In the genomic region with DNA sequence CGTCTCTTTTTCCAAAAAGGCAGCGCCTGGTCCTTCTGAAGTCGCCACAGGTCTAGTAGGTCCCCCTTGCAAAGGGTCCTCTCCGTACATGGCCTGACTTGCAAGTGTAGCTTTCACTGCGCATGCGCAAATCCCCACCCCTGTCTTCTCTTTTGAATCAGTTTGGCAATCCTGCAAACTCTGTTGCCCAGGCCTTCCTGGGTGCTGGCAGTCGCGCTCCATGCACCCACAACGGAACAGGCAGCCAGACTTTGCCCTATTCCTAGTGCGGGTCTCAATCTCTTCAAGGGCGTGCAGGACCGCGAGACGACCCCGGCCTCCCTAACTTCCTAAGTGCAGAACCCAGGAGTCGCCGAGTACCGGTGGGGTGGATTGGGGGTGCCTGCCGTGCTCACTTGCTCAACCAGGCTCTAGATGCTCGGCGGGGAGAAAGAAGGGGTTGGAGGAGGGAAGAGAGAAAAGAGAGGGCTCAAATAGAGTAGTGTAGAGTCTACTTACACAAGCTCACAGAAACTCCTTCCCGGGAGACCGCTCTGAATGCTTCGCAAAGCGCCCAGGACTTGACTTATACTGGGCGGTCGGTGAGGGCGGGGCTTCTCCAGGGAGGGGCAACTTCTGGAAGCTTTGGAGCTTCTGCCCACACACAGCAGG, we compare ENCODE assay signal across 7 mouse cellular contexts. TPM values are rescaled to one million over a fixed set of nuclear protein-coding genes. Genes with fewer than 3 reads are reported as not detected.
A peak's percentile ranks its signal among the peaks of the same experiment; 100 is the strongest.
DNase-seq lines count a peak whose midpoint lies in the region; ATAC-seq and TF ChIP-seq lines count a peak whose summit lies in the region.

A gene (minus strand): TSS at position 580 of the 651 bp plus-strand sequence.

- peak; percentile 88 to 95 for DNase-seq in adrenal gland, adult (ENCODE audit: inconsistent age in 2 of 2, low spot score in 1 of 2)
- peak; percentile 82 for DNase-seq in embryo, embryonic 11.5 days (ENCODE audit: low read depth, low spot score)
- DNase-seq in gastrocnemius, postnatal 36 days, result peak; percentile 73 to 76
- peak; percentile 71 to 72 for DNase-seq in left cerebral cortex, postnatal 36 days (ENCODE audit: low spot score in 2 of 2)
- DNase-seq in midbrain, embryonic 10.5 days (ENCODE audit: low spot score), result peak; percentile 88

- peak within 1 kb of the TSS; percentile 65 for H3K4me3 ChIP-seq in intestine, embryonic 16.5 days (ENCODE audit: low read length)
- peak within 1 kb of the TSS; percentile 67 for H3K4me3 ChIP-seq in midbrain, embryonic 10.5 days
- peak within 1 kb of the TSS; percentile 81 for H3K4me3 ChIP-seq in small intestine, adult 2 months (ENCODE audit: low read depth, low read length)

- TF ChIP-seq POLR2A in small intestine, adult 2 months (IDR thresholded peaks at IDR 0.05; ENCODE audit: low read depth, low read length), result peak; percentile 75; the same call in 1 of the 2 replicates

- intact Hi-C loops in gastrocnemius, postnatal 36 days (cut with DNase I), result no loop called here
- intact Hi-C loops in left cerebral cortex, postnatal 36 days (cut with DNase I), result no loop called here

- 0 out of 2 replicates have a peak, but pooled peaks cover 4% of the 10 kb centered on the region for H3K4me1 ChIP-seq in intestine, embryonic 16.5 days (ENCODE audit: control insufficient read depth, insufficient read depth, low read length)
- H3K4me1 ChIP-seq in midbrain, embryonic 10.5 days, result peaks cover 19% of the 10 kb centered on the region
- peaks cover 9% of the 10 kb centered on the region for H3K4me1 ChIP-seq in small intestine, adult 2 months (ENCODE audit: control insufficient read depth, insufficient read depth, insufficient read length, low read length)

- H3K27me3 ChIP-seq in intestine, embryonic 16.5 days (replicated peaks; ENCODE audit: control insufficient read depth, insufficient read depth, low read length), result no peaks in the 10 kb centered on the region
- H3K27me3 ChIP-seq in midbrain, embryonic 10.5 days (ENCODE audit: low read depth, poor library complexity, severe bottlenecking), result peaks cover 9% of the 10 kb centered on the region
- no peaks in the 10 kb centered on the region for H3K27me3 ChIP-seq in small intestine, adult 2 months (ENCODE audit: control insufficient read depth, insufficient read depth, low read length)

- H3K36me3 ChIP-seq in intestine, embryonic 16.5 days (ENCODE audit: control insufficient read depth, insufficient read depth, low read length), result no peaks in the 10 kb centered on the region
- no peaks in the 10 kb centered on the region for H3K36me3 ChIP-seq in midbrain, embryonic 10.5 days
- peaks cover 14% of the 10 kb centered on the region for H3K36me3 ChIP-seq in small intestine, adult 2 months (ENCODE audit: control insufficient read depth, insufficient read depth, low read length)

- WGBS in intestine, embryonic 16.5 days, result 1% methylated on average over 28 of the region's 28 CpGs
- 1% methylated on average over 28 of the region's 28 CpGs for WGBS in midbrain, embryonic 10.5 days
- 1% methylated on average over 28 of the region's 28 CpGs for WGBS in small intestine, adult 2 months

- H3K9ac ChIP-seq in intestine, embryonic 16.5 days (ENCODE audit: low read depth, low read length), result peak within 1 kb of the TSS; percentile 71

- peak within 1 kb of the TSS; percentile 74 for H3K4me2 ChIP-seq in intestine, embryonic 16.5 days (ENCODE audit: low read depth, low read length)

- no peaks in the 10 kb centered on the region for H3K9me3 ChIP-seq in intestine, embryonic 16.5 days (ENCODE audit: control insufficient read depth, low read length)
- H3K9me3 ChIP-seq in midbrain, embryonic 10.5 days (replicated peaks), result no peaks in the 10 kb centered on the region

- ATAC-seq in intestine, embryonic 16.5 days, result peak; percentile 84

- TF ChIP-seq CTCF in small intestine, adult 2 months (IDR thresholded peaks at IDR 0.05; ENCODE audit: extremely low read depth, insufficient read length, insufficient replicate concordance, low read depth, low read length), result no peak

- H3K27ac ChIP-seq in intestine, embryonic 16.5 days (ENCODE audit: low read length), result peak within 1 kb of the TSS; percentile 50
- peak within 1 kb of the TSS; percentile 77 for H3K27ac ChIP-seq in midbrain, embryonic 10.5 days (replicated peaks)
- H3K27ac ChIP-seq in small intestine, adult 2 months (ENCODE audit: insufficient read depth, low read depth, low read length), result peak within 1 kb of the TSS; percentile 24; the same call in 1 of the 2 replicates

RNA-seq across cellular contexts. Expression of the gene that starts here (rescaled TPM):
- 1 to 10 TPM; 1.6 to 1.9 TPM for total RNA-seq in gastrocnemius, postnatal 36 days (2021)
- polyA plus RNA-seq in intestine, embryonic 16.5 days (2015; fragmentation: Nextera tagmentation; extraction: Ambion mirVana), result 44.9 and 45.5 TPM in 2 replicates
- 1 to 10 TPM; 1.5 TPM for total RNA-seq in left cerebral cortex, postnatal 36 days (2021)
- 14.7 and 15.6 TPM in 2 replicates for polyA plus RNA-seq in midbrain, embryonic 10.5 days (2016; fragmentation: Nextera tagmentation; extraction: Ambion mirVana)
- polyA plus RNA-seq in small intestine, adult 2 months (2012; rRNA removed), result 9.9 and 11.2 TPM in 2 replicates

Comparison
In these comparisons a context has a peak if more than half of its experiments do, and no peak if none do; other contexts are left out.
1. Peak in every context shown above with its lines: DNase-seq, ATAC-seq, H3K4me3 ChIP-seq and H3K27ac ChIP-seq.
2. H3K27ac ChIP-seq: peak in every context shown above with its lines; median percentile 77 in midbrain, embryonic 10.5 days; 50 in intestine, embryonic 16.5 days; 24 in small intestine, adult 2 months.